Mouse (Mus musculus) small intestine, adult 2 months (tissue): ENCODE results near the gene Snrpd2.

Experiments used
- CTCF ChIP-seq: fragments of 200-500 bp; IDR thresholded peaks from 2 replicates; pipeline ENCODE4 v1.5.1; 2012; ENCODE audit warnings: low read depth, mild to moderate bottlenecking, control low read depth, inconsistent platforms, low read length, moderate library complexity, mixed read lengths; ENCODE audit not compliant: insufficient replicate concordance, insufficient read length; ENCODE audit errors: extremely low read depth
- POLR2A ChIP-seq: fragments of 200-500 bp; IDR thresholded peaks from 2 replicates; pipeline ENCODE4 v1.6.1; 2012; ENCODE audit warnings: low read depth, mild to moderate bottlenecking, control low read depth, inconsistent platforms, low read length, moderate library complexity

DNA sequence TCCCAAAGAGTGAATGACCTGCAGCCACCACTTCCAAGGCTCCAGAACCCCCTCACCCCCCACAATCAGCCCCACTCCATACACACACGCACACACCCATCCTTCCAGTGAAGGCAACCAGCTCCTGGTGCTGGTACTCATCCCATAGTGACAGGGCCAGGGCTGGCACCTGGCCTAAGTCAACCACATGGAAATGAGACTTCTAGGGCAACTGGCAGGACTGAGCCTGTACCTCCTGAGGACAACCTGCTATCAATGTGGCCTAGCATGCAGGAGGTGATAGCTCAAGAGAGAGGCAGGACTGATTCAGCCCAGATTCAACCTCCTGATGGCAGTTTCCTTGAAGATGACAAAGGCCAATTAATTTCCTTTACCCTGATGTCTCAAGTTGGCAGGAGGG is 49.2 kb upstream of the Snrpd2 start:
- no peak for TF ChIP-seq CTCF
- no peak for TF ChIP-seq POLR2A
